Mouse (Mus musculus) B cell, adult 67 days (primary cell): Measurements from ENCODE around the gene Hmx3. TPM values are rescaled to one million over a fixed set of nuclear protein-coding genes. Genes with fewer than 3 reads are reported as not detected.

Source experiments
- total RNA-seq, 2 experiments: library from RNA; stranded (reverse); gene quantifications; 4 replicates each; pipeline ENCODE4 v1.2.4; 2023

Hmx3 gene
- total RNA-seq, result not detected

GRCm38 (mm10) chr7:131542115-131542871 is at the start of gene Hmx3:
Gene Hmx3 (plus strand): TSS chr7:131542867.

GRCm38 (mm10) chr7:131548473-131548872 is 5.8 kb downstream of the Hmx3 start, which contains the start of gene Hmx2:
Gene Hmx2 (plus strand): TSS chr7:131548773.

DNA sequence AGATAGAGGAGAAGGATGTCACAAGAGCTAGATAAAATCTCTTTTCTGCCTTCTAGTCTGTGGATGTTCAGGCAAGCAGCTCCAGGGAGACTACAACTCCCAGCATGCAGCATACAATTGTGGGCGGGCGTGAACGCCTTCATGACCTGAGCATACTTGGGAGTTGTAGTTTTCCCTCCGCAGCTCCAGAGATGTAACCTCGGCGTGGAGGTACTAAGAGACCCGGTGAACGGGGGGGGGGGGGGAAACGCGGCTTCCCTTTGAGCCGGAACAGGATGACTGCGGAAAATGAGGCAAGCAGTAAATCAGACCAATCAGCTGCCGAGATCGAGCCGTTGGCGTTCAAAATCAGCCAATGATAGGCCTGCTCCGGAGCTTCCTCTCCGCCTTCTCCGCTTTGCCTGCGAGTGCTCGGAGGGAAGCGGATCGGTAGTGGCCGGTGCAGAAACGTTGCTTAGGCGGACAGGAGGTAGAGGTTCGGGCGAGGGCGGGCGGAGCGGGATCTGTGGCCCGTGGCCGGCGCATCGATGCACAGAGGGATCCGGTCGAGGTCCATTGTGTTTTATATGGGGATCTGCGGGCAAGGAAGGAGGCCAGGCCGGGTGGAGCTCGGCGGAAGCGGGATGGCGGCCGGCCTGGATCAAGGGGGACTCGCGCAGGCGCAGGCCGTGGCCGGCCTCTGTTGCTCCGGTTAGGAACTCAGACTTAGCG is 17.5 kb downstream of the Hmx3 start, which contains the start of gene Bub3:
Gene Bub3 (plus strand): TSS at position 237 of the 711 bp plus-strand sequence.

Other genes starting within 250 kb of the Hmx3 start
- gene Cuzd1, start 220.6 kb upstream of the Hmx3 start, total RNA-seq, result not detected
- gene Fam24b, start 213.4 kb upstream of the Hmx3 start, total RNA-seq, result not detected
- gene Fam24a, start 209.0 kb upstream of the Hmx3 start, total RNA-seq, result not detected
- gene 2310057M21Rik, start 180.1 kb upstream of the Hmx3 start, total RNA-seq, result 10 to 100 TPM; 14.9 to 20.0 TPM
- 10 to 100 TPM; 20.5 to 25.3 TPM for gene Pstk, start 171.7 kb upstream of the Hmx3 start, total RNA-seq
- 10 to 100 TPM; 64.2 to 72.1 TPM for gene Ikzf5, start 132.3 kb upstream of the Hmx3 start, total RNA-seq
- gene Acadsb, start 132.3 kb upstream of the Hmx3 start, total RNA-seq, result 10 to 100 TPM; 17.6 to 24.8 TPM
- not detected for gene Hmx2, start 5.9 kb downstream of the Hmx3 start, total RNA-seq
- 10 to 100 TPM; 56.0 to 64.3 TPM for gene Bub3, start 17.4 kb downstream of the Hmx3 start, total RNA-seq